Mouse (Mus musculus) R1 (cell line): Measurements from ENCODE around the gene Sim2.

Experiments used
- DNase-seq: peaks from one replicate; pipeline ENCODE4 v3.0.0-alpha.2; 2018; ENCODE audit warnings: low read depth, low spot score

The Sim2 gene

GRCm38 (mm10) chr16:94095109-94095822 lies 10.5 kb downstream of the Sim2 start:
- DNase-seq, result peak; percentile 15

- no peak for DNase-seq
Observed at GRCm38 (mm10) chr16:94096479-94096878, 11.7 kb downstream of the Sim2 start.

GRCm38 (mm10) chr16:94097724-94098455 lies 13.2 kb downstream of the Sim2 start:
- DNase-seq, result peak; percentile 93

DNA sequence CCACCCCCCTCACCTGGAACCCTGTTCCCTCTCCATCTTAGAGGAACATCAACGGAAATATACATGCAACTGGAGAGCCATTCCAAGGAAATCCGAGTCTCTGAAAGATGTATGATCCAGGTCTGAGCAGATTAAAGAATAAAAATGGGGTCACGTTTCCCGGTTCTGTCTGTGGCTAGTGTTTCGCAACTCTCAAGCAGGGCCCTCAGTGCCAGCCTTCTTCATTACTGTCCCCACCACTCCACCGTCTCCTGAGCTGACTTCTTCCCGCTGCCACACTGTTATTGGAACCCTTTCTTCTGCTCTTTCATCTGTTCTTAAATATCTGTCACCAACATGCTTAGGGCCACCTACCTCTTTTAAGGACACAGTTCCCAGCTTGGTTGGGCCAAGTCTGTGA lies 28.4 kb downstream of the Sim2 start:
- no peak for DNase-seq

DNA sequence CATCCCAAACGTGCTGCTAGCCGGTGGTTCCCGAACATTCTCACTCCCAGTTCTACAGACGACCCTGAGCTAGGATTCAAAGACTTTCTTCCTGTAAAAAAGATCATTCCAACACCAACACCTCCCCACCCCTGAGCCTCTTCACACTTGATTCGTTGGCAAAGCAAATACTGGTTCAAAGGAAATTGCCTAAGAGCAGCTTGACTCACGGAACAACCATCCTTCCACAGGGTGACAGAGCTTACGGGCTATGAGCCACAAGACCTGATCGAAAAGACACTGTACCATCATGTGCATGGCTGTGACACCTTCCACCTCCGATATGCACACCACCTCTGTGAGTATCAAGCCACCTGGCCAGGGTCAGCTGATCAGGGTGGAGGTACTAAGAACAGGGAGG lies 30.0 kb downstream of the Sim2 start:
- DNase-seq, result no peak

GRCm38 (mm10) chr16:94117333-94117732 lies 32.6 kb downstream of the Sim2 start:
- no peak for DNase-seq

DNA sequence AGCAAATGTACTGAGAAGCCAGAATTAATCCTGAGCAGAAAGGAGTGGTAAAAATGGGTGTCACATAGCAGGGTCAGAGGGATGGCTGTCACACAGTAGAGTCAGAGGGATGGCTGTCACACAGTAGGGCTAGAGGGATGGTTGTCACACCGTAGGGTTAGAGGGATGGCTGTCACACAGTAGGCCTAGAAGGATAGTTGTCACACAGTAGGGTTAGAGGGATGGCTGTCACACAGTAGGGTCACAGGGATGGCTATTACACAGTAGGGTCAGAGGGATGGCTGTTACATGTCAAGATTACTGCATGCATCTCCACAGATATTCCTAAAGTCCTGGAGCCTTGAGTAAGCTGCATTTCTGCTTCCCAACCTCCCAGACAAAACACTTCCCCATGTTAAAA lies 33.7 kb downstream of the Sim2 start:
- no peak for DNase-seq

DNA sequence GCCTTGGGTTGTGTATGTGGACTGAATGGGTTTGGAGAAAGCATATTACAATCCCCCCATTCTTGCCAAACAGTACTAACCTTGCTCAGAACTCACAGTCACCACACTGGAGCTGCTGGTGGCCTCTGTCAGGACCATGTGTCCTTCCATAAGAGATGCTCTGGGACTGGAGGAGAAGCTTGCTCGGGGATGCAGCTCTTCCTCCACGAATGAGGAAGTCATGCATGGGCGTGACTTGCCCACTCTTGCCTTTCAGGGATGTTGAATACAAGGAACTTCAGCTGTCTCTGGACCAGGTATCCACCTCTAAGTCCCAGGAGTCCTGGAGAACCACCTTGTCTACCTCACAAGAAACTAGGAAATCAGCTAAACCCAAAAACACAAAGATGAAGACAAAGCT lies 37.6 kb downstream of the Sim2 start:
- no peak for DNase-seq

DNA sequence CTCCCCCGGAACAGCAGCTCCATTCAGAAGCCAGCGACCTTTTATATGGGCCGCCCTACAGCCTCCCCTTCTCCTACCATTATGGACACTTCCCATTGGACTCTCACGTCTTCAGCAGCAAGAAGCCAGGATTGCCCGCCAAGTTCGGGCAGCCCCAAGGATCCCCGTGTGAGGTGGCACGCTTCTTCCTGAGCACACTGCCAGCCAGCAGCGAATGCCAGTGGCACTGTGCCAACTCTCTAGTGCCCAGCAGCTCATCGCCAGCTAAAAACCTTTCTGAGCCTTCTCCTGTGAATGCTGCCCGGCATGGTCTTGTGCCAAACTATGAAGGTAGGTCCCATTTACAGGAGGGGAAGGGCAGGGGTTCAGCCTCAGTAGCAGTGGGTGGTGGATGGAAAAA lies 38.5 kb downstream of the Sim2 start:
- DNase-seq, result no peak

GRCm38 (mm10) chr16:94125172-94125981 lies 40.6 kb downstream of the Sim2 start:
- peak; percentile 46 for DNase-seq

- DNase-seq, result no peak
Observed at GRCm38 (mm10) chr16:94126200-94126599, 41.5 kb downstream of the Sim2 start.

- peak; percentile 51 for DNase-seq
Observed at GRCm38 (mm10) chr16:94128236-94128835, 43.6 kb downstream of the Sim2 start.

GRCm38 (mm10) chr16:94134218-94134617 lies 49.5 kb downstream of the Sim2 start:
- no peak for DNase-seq

GRCm38 (mm10) chr16:94140746-94141145 lies 56.0 kb downstream of the Sim2 start:
- DNase-seq, result no peak

GRCm38 (mm10) chr16:94143325-94143724 lies 58.6 kb downstream of the Sim2 start:
- DNase-seq, result no peak

- no peak for DNase-seq
Observed at GRCm38 (mm10) chr16:94148139-94148538, 63.4 kb downstream of the Sim2 start.

DNA sequence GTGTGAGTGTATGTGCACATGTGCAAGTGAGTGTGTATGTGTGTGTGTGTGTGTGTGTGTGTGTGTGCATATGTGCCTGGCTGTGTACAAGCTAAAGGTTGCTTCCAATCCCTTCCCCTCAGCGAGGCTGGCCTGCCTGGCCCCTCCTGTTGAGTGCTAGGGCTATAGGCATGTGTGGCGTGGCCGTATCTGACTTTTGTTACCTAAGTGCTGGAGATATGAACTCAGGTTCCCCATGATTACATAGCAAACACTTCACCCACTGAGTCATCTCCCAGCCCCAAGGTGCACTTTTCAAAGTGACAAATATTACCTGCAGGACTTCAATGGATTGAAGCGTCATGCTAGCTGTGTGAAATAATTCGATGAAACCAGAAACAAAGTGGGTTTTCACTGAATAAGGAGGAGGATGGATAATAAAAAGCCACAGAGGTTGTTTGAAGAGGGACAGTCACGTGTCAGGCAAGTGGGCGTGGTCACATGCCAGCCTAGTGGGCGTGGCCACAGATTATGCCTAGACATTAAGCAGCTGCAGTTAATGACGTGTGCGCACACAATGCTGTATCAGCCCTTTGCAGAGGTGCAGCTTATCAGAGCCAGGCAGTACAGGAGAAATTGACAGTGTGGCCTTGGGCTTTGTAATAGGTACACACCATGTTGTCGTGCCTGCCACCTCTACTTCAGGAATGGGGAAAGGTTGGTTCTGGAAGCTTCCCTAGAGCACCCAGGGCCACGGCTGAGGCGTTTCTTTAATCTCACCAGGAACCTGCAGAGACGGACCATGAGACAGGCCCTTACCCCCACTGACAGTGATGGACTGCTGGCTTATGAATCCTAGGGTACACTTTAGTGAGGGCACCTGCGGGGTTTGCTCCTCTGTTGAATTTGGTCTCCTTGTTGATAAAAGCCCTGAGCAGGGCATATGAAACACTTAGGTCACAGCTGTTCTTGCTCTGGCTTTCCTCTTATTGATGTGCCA lies 65.7 kb downstream of the Sim2 start:
- peak; percentile 50 for DNase-seq

DNA sequence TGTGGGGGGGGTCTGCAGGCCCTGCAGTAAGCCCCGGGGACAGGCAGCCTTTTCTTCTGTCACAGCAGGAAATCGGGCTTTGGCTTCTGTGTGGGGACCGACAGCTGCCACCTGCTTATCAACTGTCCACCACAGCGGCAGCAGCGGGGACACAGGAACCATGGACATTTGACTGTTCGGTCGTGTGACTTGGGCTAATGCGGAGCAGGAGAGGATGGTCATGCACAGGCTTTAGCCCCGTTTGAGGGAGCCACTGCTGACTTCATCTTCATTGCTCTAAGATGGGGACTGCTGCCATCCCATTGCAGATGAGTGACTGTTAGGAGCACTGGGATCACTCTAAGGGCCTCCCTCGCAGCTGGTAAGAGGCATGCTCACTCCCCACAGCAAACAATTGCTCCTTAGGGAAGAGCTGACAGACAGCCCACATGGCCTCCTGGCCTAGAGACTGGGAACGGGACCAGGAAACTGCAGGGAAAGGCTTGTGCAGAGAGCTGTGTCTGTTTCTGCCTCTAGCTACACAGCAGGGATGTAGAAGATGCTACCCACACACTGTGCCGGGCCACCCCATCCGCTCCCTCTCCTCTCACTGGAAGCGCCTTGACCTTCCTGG lies 70.4 kb downstream of the Sim2 start:
- no peak for DNase-seq

GRCm38 (mm10) chr16:94157819-94158218 lies 73.1 kb downstream of the Sim2 start:
- no peak for DNase-seq

DNA sequence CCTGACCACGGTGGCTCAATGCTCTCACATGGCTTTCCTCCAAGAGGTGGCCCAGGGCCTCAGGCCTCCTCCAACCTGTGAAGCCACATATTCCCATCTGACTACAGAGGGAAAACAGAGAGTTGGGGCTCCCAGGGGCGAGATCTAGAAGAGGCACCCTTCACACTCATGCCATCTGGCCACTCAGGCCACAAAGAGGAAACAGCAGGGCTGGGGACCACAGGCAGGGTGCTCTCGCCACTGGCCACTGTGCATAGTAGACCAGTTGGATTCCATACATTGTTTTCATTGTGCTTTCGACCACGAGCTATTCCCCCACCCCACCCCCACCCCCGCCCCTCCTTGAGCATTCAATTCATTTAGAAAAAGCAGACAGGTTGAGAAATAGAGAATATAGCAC lies 77.3 kb downstream of the Sim2 start:
- no peak for DNase-seq
